Mouse (Mus musculus) forebrain, embryonic 14.5 days (tissue): ENCODE data around the gene Lyar. TPM values are rescaled to one million over a fixed set of nuclear protein-coding genes. Genes with fewer than 3 reads are reported as not detected.

Experiments used
- ATAC-seq: fragments of 200-750 bp; cut with Nextera tagmentation; 2 replicates; pipeline ENCODE4 v1.8.0; 2017; ENCODE audit warnings: mild to moderate bottlenecking, moderate library complexity
- DNase-seq: peaks from one replicate; pipeline ENCODE4 v3.0.0-alpha.2; 2015; ENCODE audit warnings: low spot score
- H3K27ac ChIP-seq: fragments of 300-500 bp; sonication (generic); 2 replicates; pipeline ENCODE4 v1.5.1; 2014; ENCODE audit warnings: low read depth, mild to moderate bottlenecking, control low read depth, low read length, moderate library complexity
- H3K27me3 ChIP-seq: fragments of 300-500 bp; sonication (generic); replicated peaks from 2 replicates; pipeline ENCODE4 v1.6.1; 2014; ENCODE audit warnings: low read length, control low read depth, mixed read lengths; ENCODE audit not compliant: control insufficient read depth, insufficient read depth
- H3K36me3 ChIP-seq: fragments of 300-500 bp; sonication (generic); 2 replicates; pipeline ENCODE4 v1.6.1; 2014; ENCODE audit warnings: low read length, control low read depth; ENCODE audit not compliant: control insufficient read depth, insufficient read depth
- H3K4me1 ChIP-seq: fragments of 300-500 bp; sonication (generic); 2 replicates; pipeline ENCODE4 v1.6.1; 2014; ENCODE audit warnings: antibody characterized with exemption, low read length, control low read depth; ENCODE audit not compliant: control insufficient read depth, insufficient read depth
- H3K4me2 ChIP-seq: fragments of 300-500 bp; sonication (generic); 2 replicates; pipeline ENCODE4 v1.6.1; 2014; ENCODE audit warnings: mild to moderate bottlenecking, control low read depth, low read length
- H3K4me3 ChIP-seq: fragments of 300-500 bp; sonication (generic); 2 replicates; pipeline ENCODE4 v1.5.1; 2014; ENCODE audit warnings: low read depth, low read length, control low read depth
- H3K9ac ChIP-seq: fragments of 300-500 bp; sonication (generic); 2 replicates; pipeline ENCODE4 v1.6.1; 2014; ENCODE audit warnings: mild to moderate bottlenecking, low read length, control low read depth, moderate library complexity
- H3K9me3 ChIP-seq: fragments of 300-500 bp; sonication (generic); replicated peaks from 2 replicates; pipeline ENCODE4 v1.6.1; 2016; ENCODE audit warnings: low read length, control low read depth, mixed read lengths; ENCODE audit not compliant: control insufficient read depth
- WGBS: fragments of 180-500 bp; shearing (Covaris S2); extraction: QIAGEN DNeasy Blood & Tissue Kit; methylation state at CpG from one replicate; pipeline ENCODE4 v1.1.7; 2014; 5-methylcytosine and 5-hydroxymethylcytosine counted together
- polyA plus RNA-seq: library from polyadenylated mRNA; unstranded; fragments of >200 nt; fragmentation: Nextera tagmentation; extraction: Ambion mirVana; gene quantifications from 2 replicates; pipeline ENCODE4 v1.2.1, GENCODE M21; 2014

Gene Lyar
- polyA plus RNA-seq, 1 experiment from 2014 or later: 48.3 TPM

DNA sequence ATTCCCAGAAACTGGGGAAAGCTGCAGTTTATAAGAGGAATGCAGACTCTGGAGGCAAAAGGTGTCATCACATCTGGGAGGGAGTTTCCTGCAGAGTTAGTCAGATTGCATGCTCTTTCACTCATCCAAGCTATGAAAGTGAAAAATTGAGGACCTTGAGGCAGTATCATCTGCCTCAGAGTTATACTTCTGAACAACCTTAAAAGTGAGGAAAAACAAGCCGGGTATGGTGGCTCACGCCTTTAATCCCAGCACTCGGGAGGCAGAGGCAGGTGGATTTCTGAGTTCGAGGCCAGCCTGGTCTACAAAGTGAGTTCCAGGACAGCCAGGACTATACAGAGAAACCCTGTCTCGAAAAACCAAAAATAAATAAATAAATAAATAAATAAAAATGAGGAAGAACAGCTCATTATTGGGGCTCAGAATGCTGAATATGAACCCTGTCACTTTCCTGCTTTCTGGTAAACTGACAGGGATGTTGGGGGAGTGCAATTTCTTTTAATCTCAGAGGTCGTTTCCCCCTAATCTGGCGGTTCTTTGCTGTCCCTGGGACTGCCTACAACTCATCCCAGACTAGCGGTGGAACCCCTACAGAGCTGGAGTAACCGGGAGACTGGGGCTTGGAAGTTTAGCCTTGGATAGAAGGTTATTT is 39.3 kb downstream of the Lyar start:
- 48% methylated on average over 9 of the region's 9 CpGs for WGBS

DNA sequence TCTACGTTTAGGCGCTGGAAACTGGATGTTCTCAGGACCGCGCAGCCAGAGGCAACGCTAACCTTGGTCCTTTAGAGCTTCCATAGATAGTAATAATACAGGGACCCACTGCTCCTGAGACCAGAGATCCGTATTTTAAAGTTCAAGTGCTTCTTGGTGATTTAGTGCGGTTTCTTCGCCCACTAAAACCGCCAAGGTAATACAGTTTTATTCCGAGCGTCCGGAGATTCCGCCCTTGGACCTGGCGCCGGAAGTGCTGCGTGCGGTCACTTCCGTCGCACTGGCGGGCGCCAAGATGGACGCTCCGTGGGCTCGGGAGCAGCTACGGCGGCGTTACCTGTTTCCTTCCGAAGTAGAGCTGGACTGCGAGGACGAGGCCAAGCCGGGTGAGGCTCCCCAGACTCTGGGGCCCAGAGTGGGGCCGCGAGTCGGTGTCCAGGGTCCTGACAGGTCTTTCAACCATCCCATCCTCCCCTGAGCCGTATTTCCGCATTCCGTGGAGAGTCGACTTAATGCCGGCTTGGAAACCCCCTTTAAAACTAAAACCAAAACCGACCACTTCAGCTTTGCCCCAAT is 39.9 kb downstream of the Lyar start, which contains the start of gene Tmem128:
TSS of gene Tmem128 (plus strand) at position 79 of the 576 bp plus-strand sequence.
- Histone ChIP-seq H3K36me3 (peaks cover 33% of the 10 kb centered on the region), H3K4me3 (peak within 1 kb of the TSS; percentile 64), H3K9ac (peak within 1 kb of the TSS; percentile 76), H3K27me3 (no peaks in the 10 kb centered on the region), H3K9me3 (no peaks in the 10 kb centered on the region), H3K4me2 (peak within 1 kb of the TSS; percentile 57), H3K27ac (peak within 1 kb of the TSS; percentile 53; the same call in 1 of the 2 replicates), H3K4me1 (peaks cover 7% of the 10 kb centered on the region)
- WGBS: under 1% methylated on average over 40 of the region's 40 CpGs
- DNase-seq: peak; percentile 78
- peak; percentile 88 for ATAC-seq

More for the DNA sequence above, 39.3 kb downstream of the Lyar start:
- peak overlapping the region; percentile 64 for H3K4me3 ChIP-seq
- H3K9me3 ChIP-seq: no peaks in the 10 kb centered on the region
- peaks cover 7% of the 10 kb centered on the region for H3K4me1 ChIP-seq
- H3K27me3 ChIP-seq: no peaks in the 10 kb centered on the region
- peak overlapping the region; percentile 76 for H3K9ac ChIP-seq
- DNase-seq (no peak), ATAC-seq (peak; percentile 1; the same call in 1 of the 2 replicates)
- peak overlapping the region; percentile 53; the same call in 1 of the 2 replicates for H3K27ac ChIP-seq
- H3K4me2 ChIP-seq: peak overlapping the region; percentile 57
- peaks cover 27% of the 10 kb centered on the region for H3K36me3 ChIP-seq

DNA sequence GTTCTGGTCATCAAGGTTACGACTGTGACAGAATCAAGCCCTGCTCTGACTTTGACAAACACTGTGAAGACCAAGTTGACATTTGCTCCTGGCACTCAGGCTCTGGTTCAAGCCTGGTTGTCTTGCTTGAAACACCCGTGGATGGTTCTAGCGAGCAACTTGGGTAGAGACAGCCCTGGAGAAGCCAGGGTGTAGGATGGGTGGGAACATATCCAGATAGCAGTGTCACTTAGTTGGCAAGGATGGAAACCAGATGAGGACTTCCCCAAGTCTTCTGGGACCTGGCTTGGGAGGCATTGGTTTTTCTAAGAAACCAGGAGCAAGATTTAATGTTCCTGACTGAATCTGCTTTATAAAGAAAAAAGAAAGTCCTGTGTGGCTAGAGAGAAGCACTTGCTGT is 50.7 kb downstream of the Lyar start:
- 94% methylated on average over 3 of the region's 3 CpGs for WGBS
- DNase-seq (no peak), ATAC-seq (no peak)
- H3K27ac ChIP-seq: no peak overlapping the region
- H3K4me3 ChIP-seq: no peak overlapping the region
- no peaks in the 10 kb centered on the region for H3K4me1 ChIP-seq
- H3K9ac ChIP-seq: no peak overlapping the region
- no peaks in the 10 kb centered on the region for H3K9me3 ChIP-seq
- H3K36me3 ChIP-seq: peaks cover 46% of the 10 kb centered on the region
- no peak overlapping the region for H3K4me2 ChIP-seq
- peaks cover 15% of the 10 kb centered on the region; the same call in 1 of the 2 replicates for H3K27me3 ChIP-seq

DNA sequence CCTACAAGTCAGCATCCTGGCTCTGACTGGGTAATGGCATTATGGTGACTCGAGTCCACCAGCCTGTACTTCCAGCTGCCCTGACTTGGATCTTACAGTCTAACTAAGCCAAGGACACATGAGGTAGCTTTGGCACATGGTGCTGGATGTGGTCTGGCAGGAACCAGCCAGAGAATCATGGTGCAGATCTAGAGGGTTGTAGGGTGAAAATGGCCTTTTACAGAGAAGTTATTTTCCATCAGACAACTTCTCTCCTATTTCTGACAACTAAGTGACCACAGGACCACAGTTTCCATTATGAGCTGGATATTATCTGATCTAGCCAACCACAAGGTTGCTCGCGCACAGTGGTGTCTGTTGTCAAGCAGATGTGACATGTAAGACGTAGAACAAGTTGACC is 53.6 kb downstream of the Lyar start:
- no peak overlapping the region for H3K9ac ChIP-seq
- H3K27me3 ChIP-seq: peaks cover 40% of the 10 kb centered on the region
- H3K27ac ChIP-seq: no peak overlapping the region
- H3K4me3 ChIP-seq: no peak overlapping the region
- H3K4me2 ChIP-seq: no peak overlapping the region
- 86% methylated on average over 4 of the region's 4 CpGs for WGBS
- DNase-seq: no peak
- peaks cover 3% of the 10 kb centered on the region; the same call in 1 of the 2 replicates for H3K4me1 ChIP-seq
- H3K36me3 ChIP-seq: peaks cover 22% of the 10 kb centered on the region
- no peak for ATAC-seq
- no peaks in the 10 kb centered on the region for H3K9me3 ChIP-seq

DNA sequence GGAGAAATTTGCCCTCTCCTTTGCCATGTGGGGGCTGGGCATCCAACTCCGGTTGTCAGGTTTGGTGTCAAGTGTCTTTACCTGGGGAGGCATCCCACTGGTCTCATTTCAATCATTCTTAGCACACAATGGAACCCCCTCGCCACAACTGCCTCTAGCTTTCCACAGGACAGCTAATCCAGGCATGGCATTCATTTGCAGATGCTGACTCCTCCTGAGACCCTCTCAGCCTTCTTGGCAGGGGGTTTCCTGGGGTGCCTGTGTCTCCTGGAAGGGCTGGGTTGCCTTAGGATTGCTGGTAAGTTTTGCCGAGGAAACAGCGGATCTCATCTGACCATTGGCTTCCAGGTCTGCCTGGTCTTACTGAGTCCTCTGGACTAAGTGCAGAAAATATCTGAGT is 55.5 kb downstream of the Lyar start, which contains the start of gene Otop1:
TSS of gene Otop1 (plus strand) at position 202 of the 400 bp plus-strand sequence.
- H3K36me3 ChIP-seq: peaks cover 11% of the 10 kb centered on the region
- no peaks in the 10 kb centered on the region for H3K9me3 ChIP-seq
- ATAC-seq (no peak), DNase-seq (no peak)
- peak within 1 kb of the TSS; percentile 47 for H3K4me2 ChIP-seq
- peak within 1 kb of the TSS; percentile 31 for H3K4me3 ChIP-seq
- under 1% methylated on average over 4 of the region's 4 CpGs for WGBS
- H3K27me3 ChIP-seq: peaks cover 49% of the 10 kb centered on the region
- H3K9ac ChIP-seq: no peak within 1 kb of the TSS
- H3K27ac ChIP-seq: no peak within 1 kb of the TSS
- peaks cover 3% of the 10 kb centered on the region; the same call in 1 of the 2 replicates for H3K4me1 ChIP-seq

DNA sequence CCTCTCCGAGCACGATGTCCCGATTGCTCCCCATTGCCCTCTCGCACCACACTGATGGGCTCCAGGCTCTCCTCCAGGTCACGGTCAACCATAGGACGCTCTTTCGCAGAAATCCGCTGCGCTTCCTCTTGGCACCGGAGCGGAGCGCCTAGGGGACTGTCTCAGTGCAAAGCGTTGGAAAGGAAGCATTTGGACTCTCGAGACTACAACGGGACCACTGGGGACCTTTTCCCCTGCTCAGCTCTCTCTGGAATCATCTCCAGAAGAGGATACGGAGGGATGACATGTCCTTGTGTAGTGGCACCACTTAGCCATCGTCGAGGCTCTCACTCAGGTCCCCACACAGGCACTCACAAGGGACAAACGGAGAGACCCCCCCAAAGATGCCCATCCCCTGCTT is 56.2 kb downstream of the Lyar start:
- no peaks in the 10 kb centered on the region for H3K9me3 ChIP-seq
- no peak overlapping the region for H3K27ac ChIP-seq
- peak overlapping the region; percentile 31 for H3K4me3 ChIP-seq
- peaks cover 3% of the 10 kb centered on the region; the same call in 1 of the 2 replicates for H3K4me1 ChIP-seq
- peaks cover 4% of the 10 kb centered on the region; the same call in 1 of the 2 replicates for H3K36me3 ChIP-seq
- no peak for ATAC-seq
- H3K9ac ChIP-seq: no peak overlapping the region
- peaks cover 51% of the 10 kb centered on the region for H3K27me3 ChIP-seq
- peak overlapping the region; percentile 24 for H3K4me2 ChIP-seq
- 1% methylated on average over 19 of the region's 19 CpGs for WGBS
- DNase-seq: peak; percentile 4

DNA sequence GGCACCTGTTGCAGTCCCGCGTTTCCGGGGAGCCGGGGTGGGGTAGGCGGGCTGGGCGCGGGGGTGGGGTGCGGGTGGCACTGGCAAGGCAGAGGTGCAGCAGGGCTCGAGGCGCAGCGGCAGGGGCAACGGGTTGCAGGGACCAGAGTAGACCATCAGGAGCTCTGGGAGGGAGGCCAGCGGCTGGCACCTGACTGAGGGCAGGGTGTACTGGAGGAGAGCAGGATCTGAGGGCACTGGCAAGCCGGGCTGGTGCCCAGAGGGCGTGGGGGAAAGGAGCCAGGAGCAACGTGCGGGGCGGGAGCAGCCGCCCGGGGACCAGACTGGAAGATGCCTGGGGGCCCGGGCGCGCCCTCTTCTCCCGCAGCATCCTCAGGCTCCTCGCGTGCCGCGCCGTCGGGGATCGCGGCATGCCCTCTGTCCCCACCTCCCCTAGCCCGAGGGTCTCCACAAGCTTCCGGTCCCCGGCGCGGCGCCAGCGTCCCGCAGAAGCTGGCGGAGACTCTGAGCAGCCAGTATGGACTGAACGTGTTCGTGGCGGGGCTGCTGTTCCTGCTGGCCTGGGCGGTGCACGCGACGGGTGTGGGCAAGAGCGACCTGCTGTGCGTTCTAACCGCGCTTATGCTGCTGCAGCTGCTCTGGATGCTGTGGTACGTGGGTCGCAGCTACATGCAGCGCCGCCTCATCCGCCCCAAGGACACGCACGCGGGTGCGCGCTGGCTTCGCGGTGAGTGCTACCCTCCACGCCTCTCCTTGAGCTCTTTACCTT is 57.0 kb downstream of the Lyar start:
- Histone ChIP-seq H3K9me3 (no peaks in the 10 kb centered on the region), H3K9ac (0 out of 2 replicates have a peak overlapping the region, but pooled peaks have one; percentile 21), H3K4me3 (peak overlapping the region; percentile 31), H3K36me3 (no peaks in the 10 kb centered on the region), H3K4me2 (peak overlapping the region; percentile 47), H3K27ac (no peak overlapping the region), H3K4me1 (peaks cover 3% of the 10 kb centered on the region; the same call in 1 of the 2 replicates), H3K27me3 (peaks cover 51% of the 10 kb centered on the region)
- DNase-seq (peak; percentile 24), ATAC-seq (peak; percentile 46; the same call in 1 of the 2 replicates)
- WGBS: 2% methylated on average over 54 of the region's 65 CpGs

DNA sequence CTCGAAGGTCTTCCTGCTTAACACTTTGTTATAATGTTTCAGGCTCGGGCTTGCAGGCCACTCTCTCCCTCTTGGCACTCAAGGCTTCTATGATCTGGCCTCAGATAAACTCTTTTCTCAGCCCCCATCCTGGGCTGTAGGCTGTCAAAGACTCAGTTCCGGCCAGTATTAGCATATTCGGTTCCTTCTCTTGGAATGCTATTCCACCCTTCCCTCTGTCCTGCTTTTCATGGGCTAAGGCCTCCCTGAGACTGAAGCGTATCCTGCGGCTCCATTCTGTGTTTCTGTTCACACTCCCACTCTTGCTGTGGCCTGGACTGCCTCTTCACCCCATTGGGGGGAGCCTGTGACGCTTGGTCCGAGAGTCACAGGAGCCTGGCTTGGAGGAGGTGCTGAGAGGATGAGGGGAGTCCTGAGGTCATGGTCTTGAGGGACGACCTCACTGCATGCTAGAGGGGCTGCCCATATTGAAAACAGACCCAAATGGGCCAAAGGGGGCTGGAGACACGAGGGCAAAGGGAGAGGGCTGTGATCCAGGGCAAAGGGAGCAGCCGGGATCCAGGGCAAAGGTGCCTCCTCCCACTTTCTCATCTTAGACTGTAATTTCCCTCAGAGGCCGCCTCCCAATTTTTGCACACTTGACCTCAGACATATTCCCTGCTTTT is 57.8 kb downstream of the Lyar start:
- peaks cover 51% of the 10 kb centered on the region for H3K27me3 ChIP-seq
- peak overlapping the region; percentile 47 for H3K4me2 ChIP-seq
- 22% methylated on average over 12 of the region's 12 CpGs for WGBS
- H3K9me3 ChIP-seq: no peaks in the 10 kb centered on the region
- H3K27ac ChIP-seq: no peak overlapping the region
- no peaks in the 10 kb centered on the region for H3K36me3 ChIP-seq
- ATAC-seq (no peak), DNase-seq (no peak)
- H3K4me3 ChIP-seq: no peak overlapping the region
- peaks cover 3% of the 10 kb centered on the region; the same call in 1 of the 2 replicates for H3K4me1 ChIP-seq
- no peak overlapping the region for H3K9ac ChIP-seq
